Mouse (Mus musculus) bone marrow macrophage, adult 2 months (primary cell): Measurements from ENCODE around the gene Eno3.

Experiments used
- CTCF ChIP-seq: IDR thresholded peaks from 2 replicates; pipeline ENCODE4 v1.5.1; 2012; ENCODE audit warnings: low read depth, mild to moderate bottlenecking, low read length, moderate library complexity
- POLR2A ChIP-seq: IDR thresholded peaks from 2 replicates; pipeline ENCODE4 v1.6.1; 2012; ENCODE audit warnings: mild to moderate bottlenecking, low read depth, low read length, borderline replicate concordance

DNA sequence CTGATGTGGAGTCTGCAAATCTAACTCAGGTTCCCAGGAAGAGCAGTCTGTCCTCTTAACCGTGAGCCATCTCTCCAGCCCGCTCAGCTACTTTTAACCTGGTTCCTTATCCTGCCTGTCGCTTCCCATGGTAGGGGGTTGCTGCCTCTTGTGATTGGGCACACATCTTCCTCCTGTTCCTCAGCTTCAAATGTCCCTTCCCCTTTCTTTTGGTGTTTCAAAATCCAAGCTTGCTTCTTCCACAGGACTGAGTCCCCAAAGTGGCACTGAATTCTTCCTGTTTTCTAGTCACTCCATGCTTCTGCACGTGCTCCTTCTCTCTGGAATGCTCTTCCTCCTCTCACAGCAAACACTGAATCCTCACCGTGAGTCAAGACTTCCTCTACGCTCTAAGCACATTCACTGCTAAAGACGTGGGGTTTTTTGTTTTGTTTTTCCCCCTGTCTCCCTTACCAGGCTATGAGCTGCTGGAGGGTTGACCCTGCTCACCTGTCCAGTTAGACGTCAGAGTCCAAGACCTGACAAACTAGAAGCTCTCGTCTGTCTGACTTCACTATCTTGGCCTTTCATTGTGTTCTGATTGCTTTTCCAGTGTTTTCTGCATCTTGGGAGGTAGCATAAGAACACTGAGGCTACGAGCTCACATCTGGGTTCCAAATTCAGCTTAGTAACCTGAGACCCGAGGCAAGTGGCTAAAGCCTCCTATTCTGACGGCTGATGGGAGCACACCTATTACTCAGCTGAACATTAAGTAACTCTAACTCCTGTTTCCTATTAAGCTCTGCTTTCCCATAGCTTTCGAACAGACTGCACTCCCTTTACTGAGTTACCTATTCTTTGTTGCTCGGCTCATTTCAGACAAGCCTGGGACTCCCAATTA is 10.5 kb downstream of the Eno3 start:
- TF ChIP-seq POLR2A (no peak), CTCF (no peak)
